Mouse (Mus musculus) cerebellum, adult (tissue): ENCODE results near the gene Slc19a1.

ENCODE experiments used
- ATAC-seq: cut with Nextera tagmentation; 2 replicates; pipeline ENCODE4 v1.9.2; 2017; ENCODE audit warnings: mild to moderate bottlenecking, moderate library complexity, mixed read lengths; ENCODE audit not compliant: insufficient number of reproducible peaks, low FRiP score, low TSS enrichment

Slc19a1 gene

DNA sequence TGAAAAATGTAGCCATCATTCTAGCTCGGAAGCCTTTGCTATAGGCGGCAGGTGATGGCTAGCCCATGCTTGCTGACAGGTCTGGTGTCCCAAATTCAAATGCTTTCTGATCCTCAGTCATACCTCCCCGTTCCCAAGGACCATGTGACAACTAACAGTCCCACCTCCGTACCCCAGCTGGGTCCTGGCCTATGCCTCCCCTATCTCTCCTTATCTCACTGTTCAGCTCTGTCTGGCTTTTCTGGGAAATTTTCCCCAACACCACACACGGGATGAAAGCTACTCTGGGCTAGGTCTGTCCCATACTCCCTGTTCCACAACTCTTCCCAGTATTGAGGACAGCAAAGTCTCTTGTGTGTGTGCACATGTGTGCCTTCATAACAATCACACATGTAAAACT lies 58.0 kb downstream of the Slc19a1 start:
- ATAC-seq, result no peak

- no peak for ATAC-seq
Measured at GRCm38 (mm10) chr10:77091538-77092097, 59.6 kb downstream of the Slc19a1 start.

GRCm38 (mm10) chr10:77093817-77094216 lies 61.8 kb downstream of the Slc19a1 start:
- no peak for ATAC-seq

GRCm38 (mm10) chr10:77095666-77096065 lies 63.6 kb downstream of the Slc19a1 start:
- no peak for ATAC-seq

- no peak for ATAC-seq
Measured at GRCm38 (mm10) chr10:77097006-77097889, 65.2 kb downstream of the Slc19a1 start.

DNA sequence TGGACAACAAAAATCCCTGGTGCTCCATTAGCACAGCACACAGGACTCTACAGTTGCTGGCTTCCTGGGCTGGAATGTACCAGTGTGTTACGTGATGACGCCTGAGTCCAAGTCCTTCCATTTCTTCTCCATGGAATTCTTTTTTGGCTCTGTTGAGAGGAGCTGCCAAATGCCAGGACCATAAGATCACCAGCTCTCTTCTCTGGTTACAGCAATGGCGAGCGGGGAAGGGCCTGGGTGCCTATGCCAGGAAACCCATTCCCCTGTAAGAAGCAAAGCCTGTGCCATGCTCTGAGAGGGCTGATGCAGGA lies 65.8 kb downstream of the Slc19a1 start:
- no peak for ATAC-seq

DNA sequence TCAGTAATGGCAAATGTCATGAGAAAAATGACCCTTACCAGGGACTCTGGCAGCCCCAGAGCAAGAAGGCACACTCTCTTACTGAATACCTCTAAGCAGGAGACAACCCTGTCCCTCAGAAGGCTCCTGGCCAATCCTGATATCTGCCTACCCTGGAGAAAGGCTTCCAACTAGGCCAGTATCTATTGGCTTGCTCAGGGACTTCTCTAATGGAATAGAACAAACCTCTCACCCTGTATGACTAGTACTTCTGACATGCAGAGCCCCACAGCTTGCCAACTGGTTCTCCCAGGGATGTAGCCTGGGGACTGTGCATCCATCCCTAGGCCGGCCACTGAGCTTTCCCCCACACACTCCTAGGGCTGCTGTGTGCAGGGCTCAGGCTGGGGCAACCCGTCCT lies 66.6 kb downstream of the Slc19a1 start:
- no peak for ATAC-seq

GRCm38 (mm10) chr10:77099777-77100176 lies 67.7 kb downstream of the Slc19a1 start:
- no peak for ATAC-seq

GRCm38 (mm10) chr10:77103689-77104088 lies 71.6 kb downstream of the Slc19a1 start:
- no peak for ATAC-seq

GRCm38 (mm10) chr10:77104327-77104726 lies 72.3 kb downstream of the Slc19a1 start:
- no peak for ATAC-seq

GRCm38 (mm10) chr10:77108106-77108505 lies 76.1 kb downstream of the Slc19a1 start:
- ATAC-seq, result no peak

DNA sequence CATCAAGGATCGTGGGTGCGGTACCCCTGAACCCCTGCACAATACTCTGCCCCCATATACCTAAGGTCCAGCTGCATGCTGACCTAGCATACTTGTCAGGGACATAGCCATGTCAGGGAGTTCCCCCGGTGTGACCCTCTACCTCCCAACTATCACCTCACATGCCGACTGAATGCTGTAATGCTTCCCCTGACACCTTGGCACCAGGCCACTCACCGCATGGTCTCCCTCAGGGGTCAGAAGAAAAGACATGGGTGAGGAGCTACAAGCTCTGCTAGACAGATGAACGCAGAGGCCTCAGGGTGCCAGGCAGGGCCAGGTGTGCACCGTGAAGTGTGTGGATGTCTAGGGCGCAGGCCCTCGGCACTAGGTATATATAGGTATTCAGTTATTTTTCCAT lies 78.0 kb downstream of the Slc19a1 start:
- no peak for ATAC-seq
